Mouse (Mus musculus) T-cell, adult 2 months (primary cell): Measurements from ENCODE around the gene Osbpl2.
"Not testable (repeated sequence)": the region's sequence is repeated elsewhere in the genome, so short reads cannot be mapped to it uniquely, and the experiment has no call there.

Source experiments
- DNase-seq: peaks from one replicate; pipeline ENCODE4 v3.0.0; 2022; ENCODE audit warnings: low spot score

The Osbpl2 gene

GRCm38 (mm10) chr2:180158627-180159026, 39.5 kb downstream of the Osbpl2 start:
- no peak for DNase-seq

DNA sequence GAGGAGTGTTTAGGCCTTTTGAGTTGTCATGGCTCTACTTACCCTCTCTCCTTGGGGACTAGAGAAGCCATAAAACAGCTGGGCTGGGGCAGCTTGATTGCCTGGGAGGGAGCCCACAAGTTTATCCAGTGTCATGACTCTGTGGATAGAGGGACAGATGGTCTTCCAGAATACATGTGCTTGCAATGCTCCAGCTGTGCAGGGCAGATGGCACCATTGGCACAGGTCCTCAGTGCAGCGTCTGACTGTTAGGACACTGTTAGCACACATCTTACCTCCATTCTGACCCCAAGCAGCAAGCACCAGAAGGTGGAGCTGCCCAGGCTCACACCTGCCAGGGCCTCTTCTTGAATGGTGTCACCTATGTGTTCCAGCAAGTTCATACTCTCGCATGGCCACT, 46.7 kb downstream of the Osbpl2 start:
- no peak for DNase-seq

DNA sequence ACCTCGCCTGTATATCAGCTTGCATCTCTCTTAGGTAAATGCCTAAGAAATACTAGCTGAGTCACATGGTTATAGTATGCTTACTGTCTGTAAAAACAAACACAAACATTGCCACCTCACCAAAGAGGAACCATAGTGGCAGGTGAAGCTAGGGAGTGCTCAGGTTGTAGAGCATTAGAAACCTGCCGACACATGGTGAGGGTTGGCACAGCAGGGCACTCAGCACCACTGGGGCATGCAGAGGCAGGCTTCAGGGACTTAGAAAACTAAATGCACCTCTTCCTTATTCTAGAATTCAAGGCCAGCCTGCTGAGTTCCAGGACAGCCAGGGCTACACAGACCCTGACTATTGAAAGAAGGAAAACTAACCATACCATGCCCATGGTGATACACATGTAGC, 47.8 kb downstream of the Osbpl2 start:
- DNase-seq = no peak

DNA sequence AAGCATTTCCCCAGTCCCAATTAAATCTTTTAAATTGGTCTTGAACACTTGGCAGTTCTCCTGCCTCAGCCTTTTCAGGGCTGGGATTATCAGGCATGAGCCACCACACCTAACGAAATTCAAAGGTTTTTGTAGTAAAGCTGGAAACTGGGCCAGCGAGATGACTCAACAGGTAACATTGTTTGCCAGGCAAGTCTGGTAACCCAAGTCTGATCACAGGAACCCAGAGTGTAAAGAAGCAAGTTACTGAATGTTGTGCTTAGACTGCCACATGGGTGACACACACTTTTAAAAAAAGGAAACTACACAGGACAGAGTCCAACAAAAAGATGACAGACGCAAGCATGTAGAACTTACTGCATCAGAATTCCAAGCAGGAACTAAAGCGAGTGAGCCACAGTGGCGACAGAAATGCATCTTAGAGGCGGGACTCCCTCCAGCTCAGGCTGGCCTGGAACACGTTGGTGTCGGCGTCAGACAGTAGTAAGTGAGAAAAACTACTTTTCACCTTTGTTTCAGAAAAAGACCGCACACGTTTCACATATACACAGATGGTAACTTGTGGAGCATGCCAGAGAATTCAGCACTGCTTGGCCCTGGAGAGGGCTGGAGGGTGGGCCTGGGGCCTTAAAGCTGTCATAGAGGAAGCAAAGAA, 51.2 kb downstream of the Osbpl2 start:
- no peak for DNase-seq

- peak; percentile 98 for DNase-seq
Measured at GRCm38 (mm10) chr2:180170806-180171521, 51.9 kb downstream of the Osbpl2 start, which contains the start of gene Adrm1. Gene Adrm1, plus strand, starts transcription at chr2:180171485.

- DNase-seq = no peak
Measured at GRCm38 (mm10) chr2:180171522-180172070, 52.5 kb downstream of the Osbpl2 start.

- no peak for DNase-seq
Measured at GRCm38 (mm10) chr2:180172152-180172551, 53.0 kb downstream of the Osbpl2 start.

DNA sequence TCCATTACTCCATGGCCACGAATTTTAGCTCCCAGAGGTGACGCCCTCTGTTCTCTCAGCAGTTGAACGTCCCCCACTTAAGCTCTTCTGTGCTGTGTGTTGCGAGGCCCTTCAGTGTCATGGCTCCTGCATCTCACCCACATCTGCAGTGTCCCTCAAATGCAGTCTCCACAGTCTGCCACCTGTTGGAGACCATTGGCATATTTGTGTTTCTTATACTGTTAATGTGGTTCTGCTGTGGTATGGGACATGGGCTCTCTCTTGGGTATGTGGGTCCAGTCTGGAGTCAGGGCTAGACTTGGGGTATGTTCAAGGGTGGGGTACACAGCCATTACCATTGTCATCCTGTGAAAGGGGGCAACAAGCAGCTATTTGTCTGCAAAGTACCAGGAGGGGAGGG, 54.1 kb downstream of the Osbpl2 start:
- no peak for DNase-seq

- DNase-seq = not testable (repeated sequence)
Measured at GRCm38 (mm10) chr2:180173711-180174110, 54.6 kb downstream of the Osbpl2 start.

GRCm38 (mm10) chr2:180174121-180174520, 55.0 kb downstream of the Osbpl2 start:
- DNase-seq = no peak

GRCm38 (mm10) chr2:180175725-180176124, 56.6 kb downstream of the Osbpl2 start:
- no peak for DNase-seq

- DNase-seq = no peak
Measured at GRCm38 (mm10) chr2:180181542-180181941, 62.4 kb downstream of the Osbpl2 start.

GRCm38 (mm10) chr2:180184011-180184751, 65.1 kb downstream of the Osbpl2 start:
- no peak for DNase-seq

DNA sequence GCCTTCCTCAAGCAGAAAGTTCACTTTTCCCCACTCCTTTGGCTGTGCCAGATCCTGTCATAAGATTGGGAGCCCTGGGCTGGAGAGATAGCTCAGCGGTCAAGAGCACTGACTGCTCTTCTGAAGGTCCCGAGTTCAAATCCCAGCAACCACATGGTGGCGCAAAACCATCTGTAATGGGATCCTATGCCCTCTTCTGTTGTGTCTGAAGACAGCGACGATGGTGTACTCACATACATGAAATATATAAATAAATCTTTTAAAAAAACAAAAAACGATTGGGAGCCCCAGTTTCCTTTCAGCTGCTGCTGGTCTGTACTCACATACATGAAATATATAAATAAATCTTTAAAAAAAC, 65.6 kb downstream of the Osbpl2 start:
- DNase-seq = no peak

GRCm38 (mm10) chr2:180185686-180186085, 66.6 kb downstream of the Osbpl2 start:
- DNase-seq = no peak

- no peak for DNase-seq
Measured at GRCm38 (mm10) chr2:180187362-180187761, 68.3 kb downstream of the Osbpl2 start.

DNA sequence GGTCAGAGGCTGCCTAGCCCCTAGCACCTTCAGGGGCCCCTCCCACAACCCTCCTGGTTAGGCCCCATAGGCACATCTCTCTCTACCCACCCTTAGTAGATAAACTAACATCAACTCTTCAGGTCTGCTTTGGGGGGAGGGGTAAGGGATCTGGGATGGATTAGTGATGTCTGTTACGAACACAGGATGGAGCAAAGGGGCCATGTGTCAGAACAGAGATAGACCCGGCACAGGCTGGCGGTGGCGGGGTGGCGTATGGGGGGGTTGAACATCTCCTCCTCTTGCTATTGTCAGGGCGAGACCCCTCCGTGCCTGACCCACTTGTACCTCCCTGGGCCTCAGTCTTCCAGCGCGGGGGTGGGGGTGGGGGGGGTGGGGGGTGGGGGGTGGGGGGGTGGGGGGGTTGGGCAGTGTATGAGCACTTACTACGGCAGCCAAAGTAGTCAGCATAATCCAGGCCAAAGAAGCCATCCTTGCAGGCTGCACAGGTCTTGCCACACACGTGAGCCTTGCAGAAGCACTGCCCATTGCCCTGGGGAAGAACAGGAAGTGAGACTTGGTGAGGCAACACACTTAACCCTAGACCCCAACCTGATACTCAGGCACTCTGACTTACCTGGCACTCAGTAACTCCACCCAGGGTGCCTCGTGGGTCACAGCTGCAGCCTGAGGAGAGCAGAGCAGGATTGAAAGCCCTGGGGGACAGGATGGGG, 77.7 kb downstream of the Osbpl2 start:
- no peak for DNase-seq

DNA sequence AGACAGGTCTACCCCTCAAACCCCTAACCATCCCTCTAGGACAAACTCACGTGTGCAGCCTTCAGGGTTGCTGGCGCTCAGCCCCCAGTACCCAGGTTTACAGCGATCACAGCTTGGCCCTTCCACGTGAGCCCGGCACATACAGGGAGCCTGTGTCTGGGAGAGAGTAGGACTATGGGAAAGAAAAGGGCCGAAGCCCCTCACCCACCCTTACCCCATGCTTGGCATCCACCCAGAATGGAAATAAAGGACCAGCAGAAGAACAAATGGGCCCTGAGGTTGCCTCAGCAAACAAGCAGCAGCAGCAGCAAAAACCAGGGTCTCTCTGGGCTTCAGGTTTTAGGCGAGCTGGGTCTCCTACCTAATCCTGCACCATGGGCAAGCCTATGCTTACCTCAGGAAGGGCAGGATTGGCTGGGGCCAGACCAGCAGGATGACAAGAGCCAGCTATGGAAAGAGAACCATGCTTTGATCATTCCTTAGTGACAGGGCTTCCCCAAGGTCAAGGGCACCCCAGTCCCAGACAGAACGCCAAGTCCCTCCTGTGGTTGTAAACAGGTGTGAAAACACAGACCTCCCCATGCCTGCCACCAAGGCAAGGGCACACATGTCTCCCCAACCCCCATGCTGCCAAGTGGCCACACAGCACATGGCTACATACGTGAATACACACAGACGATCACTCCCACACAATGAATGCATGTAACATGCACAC, 78.4 kb downstream of the Osbpl2 start:
- no peak for DNase-seq

- DNase-seq = no peak
Measured at GRCm38 (mm10) chr2:180198782-180199181, 79.7 kb downstream of the Osbpl2 start.

GRCm38 (mm10) chr2:180200681-180201080, 81.6 kb downstream of the Osbpl2 start:
- DNase-seq = no peak

- DNase-seq = no peak
Measured at GRCm38 (mm10) chr2:180201303-180201702, 82.2 kb downstream of the Osbpl2 start.
